Mouse (Mus musculus) lung, postnatal 36 days (tissue): ENCODE results near the gene Cyb5r1.

Experiments used
- DNase-seq: peaks from one replicate; pipeline ENCODE4 v3.0.0; 2022; ENCODE audit warnings: mixed read lengths

Gene Cyb5r1

GRCm38 (mm10) chr1:134460294-134461284, 55.2 kb downstream of the Cyb5r1 start:
- DNase-seq = no peak
